Mouse (Mus musculus) heart, postnatal 14 days (tissue): Measurements from ENCODE around the gene Dnm3. TPM values are rescaled to one million over a fixed set of nuclear protein-coding genes. Genes with fewer than 3 reads are reported as not detected.

Experiments
- DNase-seq, 2 experiments: peaks; one replicate each; pipeline ENCODE4 v3.0.0; 2021 to 2022
- intact Hi-C: fragments of 180-260 bp; cut with DNase I; formaldehyde crosslinking; loops from one replicate; pipeline ENCODE4 v1.15.1; 2025
- total RNA-seq, 2 experiments: library from RNA; stranded (reverse); gene quantifications; 2 replicates each; pipeline ENCODE4 v1.2.3; 2021

Gene Dnm3
- total RNA-seq, 2 experiments from 2014 or later = 11.1 to 14.9 TPM

- no peak for DNase-seq
- intact Hi-C loops = no loop called here
Observed at GRCm38 (mm10) chr1:162011523-162012245, 466.1 kb downstream of the Dnm3 start.

GRCm38 (mm10) chr1:162009086-162009485 lies 468.7 kb downstream of the Dnm3 start:
- intact Hi-C loops = loop anchor here (2.0 to 10.0 kb wide), 3 partner anchors 32 to 208 kb away; no protein-coding TSS in a partner anchor
- DNase-seq = no peak

GRCm38 (mm10) chr1:162008631-162009067 lies 469.2 kb downstream of the Dnm3 start:
- intact Hi-C loops = loop anchor here (2.0 to 10.0 kb wide), 3 partner anchors 32 to 209 kb away; no protein-coding TSS in a partner anchor
- no peak for DNase-seq

- DNase-seq = no peak
- intact Hi-C loops = loop anchor here (2.0 to 10.0 kb wide), 3 partner anchors 33 to 209 kb away; no protein-coding TSS in a partner anchor
Observed at GRCm38 (mm10) chr1:162008208-162008607, 469.6 kb downstream of the Dnm3 start.

GRCm38 (mm10) chr1:162006109-162006508 lies 471.7 kb downstream of the Dnm3 start:
- DNase-seq = no peak
- intact Hi-C loops = loop anchor here (5.0 to 10.0 kb wide), 2 partner anchors 89 to 211 kb away; no protein-coding TSS in a partner anchor

- DNase-seq = peak; percentile 53 to 60
- intact Hi-C loops = loop anchor here (5.0 to 10.0 kb wide), 3 partner anchors 90 to 272 kb away; no protein-coding TSS in a partner anchor
Observed at GRCm38 (mm10) chr1:162004821-162005770, 472.7 kb downstream of the Dnm3 start.

- peak; percentile 11 to 17 for DNase-seq
- intact Hi-C loops = loop anchor here (5.0 to 10.0 kb wide), 2 partner anchors 90 to 273 kb away; no protein-coding TSS in a partner anchor
Observed at GRCm38 (mm10) chr1:162004518-162004780, 473.4 kb downstream of the Dnm3 start.

- intact Hi-C loops = loop anchor here (5.0 to 10.0 kb wide), 2 partner anchors 91 to 273 kb away; no protein-coding TSS in a partner anchor
- DNase-seq = peak in 1 of 2 experiments; percentile 14
Observed at GRCm38 (mm10) chr1:162003729-162004517, 473.9 kb downstream of the Dnm3 start.

GRCm38 (mm10) chr1:162001328-162001727 lies 476.5 kb downstream of the Dnm3 start:
- DNase-seq = peak; percentile 21

GRCm38 (mm10) chr1:161999882-162000371 lies 477.9 kb downstream of the Dnm3 start:
- intact Hi-C loops = loop anchor here (2.0 to 10.0 kb wide), 3 partner anchors 95 to 313 kb away; no protein-coding TSS in a partner anchor
- DNase-seq = peak; percentile 29 to 70

More at GRCm38 (mm10) chr1:162001328-162001727, 476.5 kb downstream of the Dnm3 start:
- intact Hi-C loops = loop anchor here (5.0 to 10.0 kb wide), 2 partner anchors 93 to 276 kb away; no protein-coding TSS in a partner anchor

- intact Hi-C loops = loop anchor here (2.0 kb wide), 1 partner anchor 313 kb away; no protein-coding TSS in a partner anchor
- no peak for DNase-seq
Observed at GRCm38 (mm10) chr1:161999338-161999737, 478.5 kb downstream of the Dnm3 start.

- intact Hi-C loops = loop anchor here (2.0 kb wide), 1 partner anchor 314 kb away; no protein-coding TSS in a partner anchor
- DNase-seq = no peak
Observed at GRCm38 (mm10) chr1:161998781-161999180, 479.1 kb downstream of the Dnm3 start.

- DNase-seq = no peak
- intact Hi-C loops = no loop called here
Observed at GRCm38 (mm10) chr1:161992389-161992788, 485.4 kb downstream of the Dnm3 start.

GRCm38 (mm10) chr1:161991846-161992245 lies 486.0 kb downstream of the Dnm3 start:
- no peak for DNase-seq
- intact Hi-C loops = no loop called here

- intact Hi-C loops = no loop called here
- DNase-seq = no peak
Observed at GRCm38 (mm10) chr1:161990684-161991578, 486.9 kb downstream of the Dnm3 start.

- DNase-seq = peak; percentile 48 to 74
Observed at GRCm38 (mm10) chr1:161983979-161984566, 493.8 kb downstream of the Dnm3 start.

GRCm38 (mm10) chr1:161983451-161983850 lies 494.4 kb downstream of the Dnm3 start:
- intact Hi-C loops = no loop called here
- DNase-seq = peak; percentile 21 to 31

More at GRCm38 (mm10) chr1:161983979-161984566, 493.8 kb downstream of the Dnm3 start:
- intact Hi-C loops = no loop called here
